ENCODE assay signal across 7 mouse cellular contexts in the genomic region with DNA sequence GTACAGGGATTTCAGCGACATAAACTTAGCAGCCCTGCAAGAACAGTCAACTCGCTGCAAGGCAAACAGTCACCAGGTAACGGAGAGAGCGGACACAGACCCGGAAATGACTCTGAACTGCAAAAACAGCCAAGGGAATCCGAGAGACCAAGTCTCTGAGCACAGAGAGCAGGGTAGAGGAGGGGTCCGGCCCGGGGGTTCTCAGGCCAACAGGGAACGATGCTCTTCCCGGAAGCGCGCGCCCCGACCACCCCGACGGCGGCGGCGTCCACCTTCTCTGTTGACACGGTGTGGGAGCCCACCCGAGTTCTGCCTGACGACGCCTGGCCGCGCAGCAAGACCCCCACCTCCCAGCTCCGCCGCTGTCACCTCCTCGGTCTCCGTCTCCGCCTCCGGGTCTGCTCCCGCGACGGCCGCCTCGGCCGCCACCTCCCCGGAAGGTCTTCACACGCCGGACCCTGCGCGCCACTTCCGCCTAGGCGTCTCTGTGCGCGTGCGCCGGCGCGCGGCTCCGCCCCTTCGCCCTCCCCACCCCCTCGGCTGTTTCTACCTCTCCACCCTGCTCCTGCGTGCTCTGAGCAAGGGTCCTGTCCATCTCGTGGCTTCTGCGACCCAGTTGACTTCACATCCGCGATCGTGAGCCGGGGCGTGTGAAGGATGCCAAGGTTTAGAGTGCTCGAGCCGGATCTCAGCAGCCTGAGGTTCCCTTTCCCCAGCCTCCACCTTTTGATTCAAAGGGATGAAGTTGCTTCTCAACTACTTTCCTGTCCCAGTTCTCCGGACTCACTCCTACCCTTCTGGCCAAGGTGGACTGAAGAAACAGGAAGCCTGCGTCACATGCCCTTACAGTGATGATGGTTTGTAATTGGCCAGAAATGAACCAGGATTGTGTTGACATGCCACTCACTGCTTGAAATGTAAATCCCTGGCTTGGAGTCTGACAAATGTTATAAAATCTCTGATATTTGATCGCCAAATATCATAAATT. TPM values are rescaled to one million over a fixed set of nuclear protein-coding genes. Genes with fewer than 3 reads are reported as not detected.
A peak's percentile ranks its signal among the peaks of the same experiment; 100 is the strongest.
DNase-seq lines count a peak whose midpoint lies in the region; ATAC-seq lines count a peak whose summit lies in the region.

Slc35b3 (minus strand) TSS at position 813 of the 988 bp plus-strand sequence.

- peak within 1 kb of the TSS; percentile 80 for H3K9ac ChIP-seq in intestine, embryonic 14.5 days (ENCODE audit: low read length)

- no peaks in the 10 kb centered on the region for H3K9me3 ChIP-seq in intestine, embryonic 14.5 days (ENCODE audit: control insufficient read depth, low read length)
- H3K9me3 ChIP-seq in midbrain, embryonic 10.5 days (replicated peaks), result no peaks in the 10 kb centered on the region

- peak within 1 kb of the TSS; percentile 66 for H3K27ac ChIP-seq in intestine, embryonic 14.5 days (ENCODE audit: low read depth)
- peak within 1 kb of the TSS; percentile 88 for H3K27ac ChIP-seq in midbrain, embryonic 10.5 days (replicated peaks)

- intact Hi-C loops in left cerebral cortex, postnatal 25 days (cut with DNase I), result loop anchor here (5.0 kb wide), 1 partner anchor 268 kb away; no protein-coding TSS in a partner anchor

- peak; percentile 96 for ATAC-seq in intestine, embryonic 14.5 days (replicated peaks; ENCODE audit: low FRiP score, low TSS enrichment, low read depth)

- peaks cover 5% of the 10 kb centered on the region; the same call in 1 of the 2 replicates for H3K36me3 ChIP-seq in intestine, embryonic 14.5 days (ENCODE audit: control insufficient read depth, insufficient read depth, low read length)
- H3K36me3 ChIP-seq in midbrain, embryonic 10.5 days, result no peaks in the 10 kb centered on the region

- H3K4me3 ChIP-seq in intestine, embryonic 14.5 days (ENCODE audit: low read depth, low read length), result peak within 1 kb of the TSS; percentile 75
- peak within 1 kb of the TSS; percentile 84 for H3K4me3 ChIP-seq in midbrain, embryonic 10.5 days

- WGBS in intestine, embryonic 14.5 days, result 1% methylated on average over 66 of the region's 67 CpGs
- WGBS in midbrain, embryonic 10.5 days, result 2% methylated on average over 66 of the region's 67 CpGs

- H3K4me2 ChIP-seq in intestine, embryonic 14.5 days (ENCODE audit: low read length), result peak within 1 kb of the TSS; percentile 51

- DNase-seq in adrenal gland, adult (ENCODE audit: inconsistent age in 2 of 2, low spot score in 1 of 2), result peak; percentile 88 to 97
- peak; percentile 89 for DNase-seq in embryo, embryonic 10.5 days (ENCODE audit: low spot score)
- peak; percentile 87 for DNase-seq in gastrocnemius, postnatal 25 days
- DNase-seq in intestine, embryonic 14.5 days (ENCODE audit: low spot score), result peak; percentile 94
- DNase-seq in left cerebral cortex, postnatal 25 days (ENCODE audit: low spot score in 2 of 2), result peak; percentile 80 to 82
- peak; percentile 87 for DNase-seq in midbrain, embryonic 10.5 days (ENCODE audit: low spot score)
- DNase-seq in right cerebral cortex, postnatal 4 days, result peak; percentile 85

- H3K27me3 ChIP-seq in intestine, embryonic 14.5 days (replicated peaks; ENCODE audit: control insufficient read depth, insufficient read depth, low read length), result no peaks in the 10 kb centered on the region
- no peaks in the 10 kb centered on the region for H3K27me3 ChIP-seq in midbrain, embryonic 10.5 days (ENCODE audit: low read depth, poor library complexity, severe bottlenecking)

- peaks cover 7% of the 10 kb centered on the region for H3K4me1 ChIP-seq in intestine, embryonic 14.5 days (replicated peaks; ENCODE audit: control insufficient read depth, insufficient read depth, low read length)
- H3K4me1 ChIP-seq in midbrain, embryonic 10.5 days, result peaks cover 22% of the 10 kb centered on the region

RNA-seq across cellular contexts. Expression of gene Slc35b3, which starts in this region (rescaled TPM):
- total RNA-seq in gastrocnemius, postnatal 25 days (2021), result 1 to 10 TPM; 1.7 to 2.9 TPM
- polyA plus RNA-seq in intestine, embryonic 14.5 days (2014; fragmentation: Nextera tagmentation; extraction: Ambion mirVana), result 51.2 and 53.6 TPM in 2 replicates
- total RNA-seq in left cerebral cortex, postnatal 25 days (2021), result 10 to 100 TPM; 14.4 to 21.1 TPM
- polyA plus RNA-seq in midbrain, embryonic 10.5 days (2016; fragmentation: Nextera tagmentation; extraction: Ambion mirVana), result 23.7 and 26.7 TPM in 2 replicates

Comparison
In these comparisons a context has a peak if more than half of its experiments do, and no peak if none do; other contexts are left out.
1. Peak in every context shown above with its lines: DNase-seq, ATAC-seq, H3K4me3 ChIP-seq and H3K27ac ChIP-seq.